Mouse (Mus musculus) midbrain, embryonic 14.5 days (tissue): ENCODE measurements around the gene Plcxd3. TPM values are rescaled to one million over a fixed set of nuclear protein-coding genes. Genes with fewer than 3 reads are reported as not detected.
"Not testable (repeated sequence)": the region's sequence is repeated elsewhere in the genome, so short reads cannot be mapped to it uniquely, and the experiment has no call there.

Source experiments
- ATAC-seq: fragments of 200-750 bp; cut with Nextera tagmentation; 2 replicates; pipeline ENCODE4 v1.8.0; 2017; ENCODE audit warnings: moderate number of reproducible peaks, moderate library complexity; ENCODE audit not compliant: low FRiP score, low TSS enrichment
- DNase-seq: peaks from one replicate; pipeline ENCODE4 v3.0.0-alpha.2; 2015
- H3K27ac ChIP-seq: fragments of 300-500 bp; sonication (generic); replicated peaks from 2 replicates; pipeline ENCODE4 v1.5.1; 2014; ENCODE audit warnings: mild to moderate bottlenecking, low read depth, low read length, moderate library complexity
- H3K27me3 ChIP-seq: fragments of 300-500 bp; sonication (generic); 2 replicates; pipeline ENCODE4 v1.6.1; 2014; ENCODE audit warnings: low read length, control low read depth, mixed read lengths; ENCODE audit not compliant: control insufficient read depth, insufficient read depth
- H3K36me3 ChIP-seq: fragments of 300-500 bp; sonication (generic); 2 replicates; pipeline ENCODE4 v1.6.1; 2014; ENCODE audit warnings: low read length, control low read depth; ENCODE audit not compliant: control insufficient read depth, insufficient read depth
- H3K4me1 ChIP-seq: fragments of 300-500 bp; sonication (generic); 2 replicates; pipeline ENCODE4 v1.6.1; 2014; ENCODE audit warnings: mild to moderate bottlenecking, antibody characterized with exemption, low read length, control low read depth; ENCODE audit not compliant: control insufficient read depth, insufficient read depth
- H3K4me2 ChIP-seq: fragments of 300-500 bp; sonication (generic); 2 replicates; pipeline ENCODE4 v1.6.1; 2014; ENCODE audit warnings: mild to moderate bottlenecking, low read length, moderate library complexity
- H3K4me3 ChIP-seq: fragments of 300-500 bp; sonication (generic); replicated peaks from 2 replicates; pipeline ENCODE4 v1.5.1; 2014; ENCODE audit warnings: low read depth, low read length
- H3K9ac ChIP-seq: fragments of 300-500 bp; sonication (generic); replicated peaks from 2 replicates; pipeline ENCODE4 v1.6.1; 2014; ENCODE audit warnings: mild to moderate bottlenecking, low read length, moderate library complexity
- H3K9me3 ChIP-seq: fragments of 300-500 bp; sonication (generic); 2 replicates; pipeline ENCODE4 v1.6.1; 2016; ENCODE audit warnings: low read length, control low read depth, mixed read lengths; ENCODE audit not compliant: control insufficient read depth
- WGBS: fragments of 180-500 bp; shearing (Covaris S2); extraction: QIAGEN DNeasy Blood & Tissue Kit; methylation state at CpG from one replicate; pipeline ENCODE4 v1.1.7; 2014; 5-methylcytosine and 5-hydroxymethylcytosine counted together
- polyA plus RNA-seq: library from polyadenylated mRNA; unstranded; fragments of >200 nt; fragmentation: Nextera tagmentation; extraction: Ambion mirVana; gene quantifications from 2 replicates; pipeline ENCODE4 v1.2.1, GENCODE M21; 2014

Plcxd3 gene
- polyA plus RNA-seq, 1 experiment from 2014 or later: 79.0 TPM

GRCm38 (mm10) chr15:4598661-4599060 is 223.4 kb downstream of the Plcxd3 start:
- not testable (repeated sequence) for H3K9me3 ChIP-seq, ATAC-seq, H3K36me3 ChIP-seq, H3K9ac ChIP-seq, H3K4me2 ChIP-seq, H3K4me1 ChIP-seq, H3K27ac ChIP-seq, DNase-seq, H3K4me3 ChIP-seq, H3K27me3 ChIP-seq
- WGBS: 92% methylated on average over 8 of the region's 8 CpGs

GRCm38 (mm10) chr15:4599331-4599730 is 224.0 kb downstream of the Plcxd3 start:
- H3K9ac ChIP-seq, H3K27me3 ChIP-seq, DNase-seq, H3K4me1 ChIP-seq, H3K27ac ChIP-seq, H3K36me3 ChIP-seq, H3K9me3 ChIP-seq, H3K4me3 ChIP-seq, ATAC-seq, H3K4me2 ChIP-seq: not testable (repeated sequence)
- 94% methylated on average over 8 of the region's 8 CpGs for WGBS

DNA sequence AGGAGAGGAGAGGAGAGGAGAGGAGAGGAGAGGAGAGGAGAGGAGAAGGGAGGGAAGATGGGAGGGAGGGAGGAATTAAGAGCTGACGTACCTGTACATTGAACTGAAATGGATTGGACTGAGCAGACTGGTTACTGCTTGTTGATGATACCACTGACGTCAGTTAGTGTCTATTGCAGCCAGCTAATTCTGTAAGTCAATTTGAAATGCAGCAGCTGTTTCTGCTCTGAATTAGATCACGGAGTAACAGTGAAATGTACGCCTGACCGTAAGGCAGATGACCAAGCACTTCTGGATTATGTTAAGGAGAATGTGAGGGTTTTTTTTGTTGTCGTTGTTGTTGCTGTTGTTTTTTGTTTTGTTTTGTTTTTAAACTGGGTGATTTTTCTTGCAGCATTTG is 230.3 kb downstream of the Plcxd3 start:
- Histone ChIP-seq H3K9me3 (no peaks in the 10 kb centered on the region), H3K36me3 (no peaks in the 10 kb centered on the region), H3K4me2 (no peak overlapping the region), H3K4me1 (no peaks in the 10 kb centered on the region), H3K27ac (no peak overlapping the region), H3K9ac (no peak overlapping the region), H3K27me3 (no peaks in the 10 kb centered on the region), H3K4me3 (no peak overlapping the region)
- ATAC-seq (no peak), DNase-seq (no peak)
- WGBS: 86% methylated on average over 6 of the region's 6 CpGs
